ENCODE assay signal across 9 mouse cellular contexts in genomic region chr13:97941099-97941498, GRCm38 (mm10).
DNase-seq lines count a peak whose midpoint lies in the region.
"Had no signal": no experiment of that assay in that cellular context is flagged by ENCODE, and none has a peak within 500 bp of the region (broad histone marks: within the 10 kb centered on the region; RNA-seq: fewer than 3 reads in every experiment).

No protein-coding gene starts in this region.

- intact Hi-C loops in heart, postnatal 14 days (cut with DNase I), result no loop called here

- DNase-seq in 416B (ENCODE audit: low read depth), result peak; percentile 8
- peak; percentile 51 for DNase-seq in NIH3T3 (ENCODE audit: low read depth)
- peak; percentile 30 to 36 for DNase-seq in heart, postnatal 14 days
- peak; percentile 23 for DNase-seq in naive thymus-derived CD4-positive, alpha-beta T cell, adult 2 months (ENCODE audit: low read depth)
- DNase-seq in c-Kit-positive CD71-positive TER-119-positive erythroid progenitor cells, embryonic 14.5 days (ENCODE audit: low spot score), result no peak
- no peak for DNase-seq in adrenal gland, postnatal 25 days
- no peak for DNase-seq in kidney, adult 8-10 months
- DNase-seq: kidney, postnatal 10 days; liver, embryonic 13.5 days had no signal

Comparison
In these comparisons a context has a peak if more than half of its experiments do, and no peak if none do; other contexts are left out.
1. DNase-seq: peak in 416B (single experiment), NIH3T3 (single experiment), heart, postnatal 14 days (2 of 2) and naive thymus-derived CD4-positive, alpha-beta T cell, adult 2 months (single experiment); none in c-Kit-positive CD71-positive TER-119-positive erythroid progenitor cells, embryonic 14.5 days (single experiment), adrenal gland, postnatal 25 days (single experiment) and kidney, adult 8-10 months (0 of 2).